Mouse (Mus musculus): Measurements from ENCODE around the gene Taar3. TPM values are rescaled to one million over a fixed set of nuclear protein-coding genes. Genes with fewer than 3 reads are reported as not detected.

The Taar3 gene
- polyA plus RNA-seq, 1 experiment from 2014 or later, result not detected

GRCm38 (mm10) chr10:23948026-23948425 lies 1.3 kb upstream of the Taar3 start:
- Histone ChIP-seq H3K4me2 (ENCODE audit: low read length) (no peak overlapping the region), H3K27ac (replicated peaks; ENCODE audit: low read depth, low read length) (no peak overlapping the region), H3K36me3 (ENCODE audit: control insufficient read depth, insufficient read depth, low read length) (no peaks in the 10 kb centered on the region), H3K4me3 (replicated peaks; ENCODE audit: low read depth, low read length) (no peak overlapping the region), H3K9me3 (ENCODE audit: control insufficient read depth, low read length) (no peaks in the 10 kb centered on the region), H3K9ac (replicated peaks; ENCODE audit: low read length) (no peak overlapping the region), H3K27me3 (ENCODE audit: control insufficient read depth, insufficient read depth, low read length) (no peaks in the 10 kb centered on the region), H3K4me1 (ENCODE audit: control insufficient read depth, insufficient read depth, low read length) (no peaks in the 10 kb centered on the region)
- DNase-seq (peak; percentile 13), ATAC-seq (ENCODE audit: low FRiP score, low TSS enrichment) (no peak)
- 62% methylated on average over 7 of the region's 7 CpGs for WGBS

- Histone ChIP-seq H3K27me3 (ENCODE audit: control insufficient read depth, insufficient read depth, low read length) (no peaks in the 10 kb centered on the region), H3K4me3 (replicated peaks; ENCODE audit: low read depth, low read length) (no peak overlapping the region), H3K4me1 (ENCODE audit: control insufficient read depth, insufficient read depth, low read length) (no peaks in the 10 kb centered on the region), H3K36me3 (ENCODE audit: control insufficient read depth, insufficient read depth, low read length) (no peaks in the 10 kb centered on the region), H3K27ac (replicated peaks; ENCODE audit: low read depth, low read length) (no peak overlapping the region), H3K9me3 (ENCODE audit: control insufficient read depth, low read length) (no peaks in the 10 kb centered on the region), H3K9ac (replicated peaks; ENCODE audit: low read length) (no peak overlapping the region), H3K4me2 (ENCODE audit: low read length) (no peak overlapping the region)
- ATAC-seq (ENCODE audit: low FRiP score, low TSS enrichment) (no peak), DNase-seq (no peak)
- WGBS, result 94% methylated on average over 6 of the region's 6 CpGs
These were observed 2.4 kb downstream of the Taar3 start for GRCm38 (mm10) chr10:23951714-23952113.

DNA sequence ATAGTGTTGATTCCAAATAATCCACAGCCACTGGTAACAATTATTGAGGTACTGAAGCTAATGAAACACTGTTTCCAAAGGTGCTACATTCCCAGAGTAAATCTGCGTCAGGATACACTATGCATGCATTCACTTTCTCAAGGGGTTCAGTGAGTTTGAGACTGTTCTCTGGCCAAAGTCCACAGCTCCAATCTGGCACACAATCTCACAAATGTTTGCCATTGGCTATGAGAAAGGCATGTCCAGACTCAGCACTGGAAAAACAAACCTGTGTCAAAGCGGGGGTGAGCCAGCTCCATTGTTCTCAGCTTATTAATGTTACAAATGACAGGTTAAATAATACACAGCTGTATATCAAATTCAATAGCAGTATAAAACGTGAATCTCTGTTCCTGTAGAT lies 9.7 kb downstream of the Taar3 start:
- Histone ChIP-seq H3K9me3 (ENCODE audit: control insufficient read depth, low read length) (no peaks in the 10 kb centered on the region), H3K4me1 (ENCODE audit: control insufficient read depth, insufficient read depth, low read length) (no peaks in the 10 kb centered on the region), H3K27ac (replicated peaks; ENCODE audit: low read depth, low read length) (no peak overlapping the region), H3K9ac (replicated peaks; ENCODE audit: low read length) (no peak overlapping the region), H3K4me3 (replicated peaks; ENCODE audit: low read depth, low read length) (no peak overlapping the region), H3K36me3 (ENCODE audit: control insufficient read depth, insufficient read depth, low read length) (no peaks in the 10 kb centered on the region), H3K4me2 (ENCODE audit: low read length) (no peak overlapping the region), H3K27me3 (ENCODE audit: control insufficient read depth, insufficient read depth, low read length) (no peaks in the 10 kb centered on the region)
- ATAC-seq (ENCODE audit: low FRiP score, low TSS enrichment), result no peak
- 71% methylated on average over 3 of the region's 3 CpGs for WGBS
- no peak for DNase-seq

DNA sequence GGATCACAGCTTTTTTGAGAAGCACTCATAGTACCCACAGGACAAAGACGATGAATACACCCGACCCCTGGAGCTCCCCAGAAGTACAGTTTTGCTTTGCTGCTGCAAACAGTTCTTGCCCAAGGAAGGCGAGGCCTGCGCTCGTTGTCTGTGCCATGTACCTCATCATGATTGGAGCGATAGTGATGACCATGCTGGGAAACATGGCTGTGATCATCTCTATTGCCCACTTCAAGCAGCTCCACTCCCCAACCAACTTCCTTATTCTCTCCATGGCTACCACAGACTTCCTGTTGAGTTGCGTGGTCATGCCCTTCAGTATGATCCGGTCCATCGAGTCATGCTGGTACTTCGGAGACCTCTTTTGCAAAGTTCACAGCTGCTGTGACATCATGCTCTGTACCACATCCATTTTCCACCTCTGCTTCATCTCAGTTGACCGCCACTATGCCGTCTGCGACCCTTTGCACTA lies 11.1 kb downstream of the Taar3 start, which contains the start of gene Taar4:
Gene Taar4 (plus strand): TSS at position 51 of the 472 bp plus-strand sequence.
- Histone ChIP-seq H3K4me1 (ENCODE audit: control insufficient read depth, insufficient read depth, low read length) (no peaks in the 10 kb centered on the region), H3K27me3 (ENCODE audit: control insufficient read depth, insufficient read depth, low read length) (no peaks in the 10 kb centered on the region), H3K4me3 (replicated peaks; ENCODE audit: low read depth, low read length) (no peak within 1 kb of the TSS), H3K9ac (replicated peaks; ENCODE audit: low read length) (no peak within 1 kb of the TSS), H3K36me3 (ENCODE audit: control insufficient read depth, insufficient read depth, low read length) (no peaks in the 10 kb centered on the region), H3K4me2 (ENCODE audit: low read length) (no peak within 1 kb of the TSS), H3K9me3 (ENCODE audit: control insufficient read depth, low read length) (no peaks in the 10 kb centered on the region), H3K27ac (replicated peaks; ENCODE audit: low read depth, low read length) (no peak within 1 kb of the TSS)
- ATAC-seq (ENCODE audit: low FRiP score, low TSS enrichment) (no peak), DNase-seq (no peak)
- 96% methylated on average over 13 of the region's 13 CpGs for WGBS

DNA sequence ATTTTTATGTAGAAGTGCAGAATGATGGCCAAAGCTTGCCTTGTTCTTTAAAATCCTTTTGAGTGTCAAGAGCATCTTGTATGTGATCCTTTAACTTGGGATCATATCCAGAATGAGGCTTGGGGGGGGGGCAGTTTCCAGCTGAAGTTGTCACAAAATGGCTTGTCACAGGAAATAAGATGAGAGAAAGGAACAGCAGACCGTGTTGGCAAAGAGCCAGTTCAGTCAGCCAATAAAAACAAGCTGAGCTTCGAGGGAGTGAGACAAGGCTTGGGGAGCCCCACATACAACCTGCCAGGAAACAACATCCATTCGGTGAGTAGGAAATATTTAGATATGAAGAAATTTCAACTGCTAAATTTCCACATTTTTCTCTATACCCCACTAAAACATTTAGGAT lies 14.1 kb downstream of the Taar3 start:
- Histone ChIP-seq H3K4me3 (replicated peaks; ENCODE audit: low read depth, low read length) (no peak overlapping the region), H3K27ac (replicated peaks; ENCODE audit: low read depth, low read length) (no peak overlapping the region), H3K4me2 (ENCODE audit: low read length) (no peak overlapping the region), H3K36me3 (ENCODE audit: control insufficient read depth, insufficient read depth, low read length) (no peaks in the 10 kb centered on the region), H3K9me3 (ENCODE audit: control insufficient read depth, low read length) (no peaks in the 10 kb centered on the region), H3K4me1 (ENCODE audit: control insufficient read depth, insufficient read depth, low read length) (no peaks in the 10 kb centered on the region), H3K27me3 (ENCODE audit: control insufficient read depth, insufficient read depth, low read length) (no peaks in the 10 kb centered on the region), H3K9ac (replicated peaks; ENCODE audit: low read length) (no peak overlapping the region)
- no peak for ATAC-seq (ENCODE audit: low FRiP score, low TSS enrichment)
- peak; percentile 19 for DNase-seq
- WGBS, result 51% methylated on average over 3 of the region's 3 CpGs

GRCm38 (mm10) chr10:23964921-23965610 lies 15.7 kb downstream of the Taar3 start:
- H3K4me1 ChIP-seq (ENCODE audit: control insufficient read depth, insufficient read depth, low read length), result no peaks in the 10 kb centered on the region
- no peak overlapping the region for H3K4me2 ChIP-seq (ENCODE audit: low read length)
- ATAC-seq (ENCODE audit: low FRiP score, low TSS enrichment) (no peak), DNase-seq (no peak)
- H3K36me3 ChIP-seq (ENCODE audit: control insufficient read depth, insufficient read depth, low read length), result no peaks in the 10 kb centered on the region
- H3K9me3 ChIP-seq (ENCODE audit: control insufficient read depth, low read length), result no peaks in the 10 kb centered on the region
- H3K4me3 ChIP-seq (replicated peaks; ENCODE audit: low read depth, low read length), result no peak overlapping the region
- H3K27ac ChIP-seq (replicated peaks; ENCODE audit: low read depth, low read length), result no peak overlapping the region
- 92% methylated on average over 6 of the region's 6 CpGs for WGBS
- no peaks in the 10 kb centered on the region for H3K27me3 ChIP-seq (ENCODE audit: control insufficient read depth, insufficient read depth, low read length)
- no peak overlapping the region for H3K9ac ChIP-seq (replicated peaks; ENCODE audit: low read length)

DNA sequence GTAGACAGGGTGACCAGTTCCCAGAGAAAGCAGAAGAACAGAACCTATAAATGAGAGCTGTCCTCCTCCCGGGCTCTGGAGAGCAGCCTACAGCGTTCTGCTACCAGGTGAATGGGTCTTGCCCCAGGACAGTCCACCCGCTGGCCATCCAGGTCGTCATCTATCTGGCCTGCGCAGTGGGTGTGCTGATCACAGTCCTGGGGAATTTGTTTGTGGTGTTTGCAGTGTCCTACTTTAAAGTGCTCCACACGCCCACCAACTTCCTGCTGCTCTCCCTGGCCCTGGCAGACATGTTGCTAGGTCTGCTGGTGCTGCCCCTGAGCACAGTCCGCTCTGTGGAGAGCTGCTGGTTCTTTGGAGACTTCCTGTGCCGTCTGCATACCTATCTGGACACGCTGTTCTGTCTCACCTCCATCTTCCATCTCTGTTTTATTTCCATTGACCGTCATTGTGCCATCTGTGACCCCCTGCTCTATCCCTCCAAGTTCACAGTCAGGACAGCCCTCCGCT lies 21.4 kb downstream of the Taar3 start, which contains the start of gene Taar5:
Gene Taar5 (plus strand): TSS at position 51 of the 510 bp plus-strand sequence.
- no peak within 1 kb of the TSS for H3K4me3 ChIP-seq (replicated peaks; ENCODE audit: low read depth, low read length)
- no peaks in the 10 kb centered on the region for H3K9me3 ChIP-seq (ENCODE audit: control insufficient read depth, low read length)
- no peaks in the 10 kb centered on the region for H3K36me3 ChIP-seq (ENCODE audit: control insufficient read depth, insufficient read depth, low read length)
- DNase-seq (no peak), ATAC-seq (ENCODE audit: low FRiP score, low TSS enrichment) (no peak)
- 91% methylated on average over 11 of the region's 11 CpGs for WGBS
- H3K27ac ChIP-seq (replicated peaks; ENCODE audit: low read depth, low read length), result no peak within 1 kb of the TSS
- no peaks in the 10 kb centered on the region for H3K4me1 ChIP-seq (ENCODE audit: control insufficient read depth, insufficient read depth, low read length)
- no peaks in the 10 kb centered on the region for H3K27me3 ChIP-seq (ENCODE audit: control insufficient read depth, insufficient read depth, low read length)
- no peak within 1 kb of the TSS for H3K9ac ChIP-seq (replicated peaks; ENCODE audit: low read length)
- H3K4me2 ChIP-seq (ENCODE audit: low read length), result no peak within 1 kb of the TSS

DNA sequence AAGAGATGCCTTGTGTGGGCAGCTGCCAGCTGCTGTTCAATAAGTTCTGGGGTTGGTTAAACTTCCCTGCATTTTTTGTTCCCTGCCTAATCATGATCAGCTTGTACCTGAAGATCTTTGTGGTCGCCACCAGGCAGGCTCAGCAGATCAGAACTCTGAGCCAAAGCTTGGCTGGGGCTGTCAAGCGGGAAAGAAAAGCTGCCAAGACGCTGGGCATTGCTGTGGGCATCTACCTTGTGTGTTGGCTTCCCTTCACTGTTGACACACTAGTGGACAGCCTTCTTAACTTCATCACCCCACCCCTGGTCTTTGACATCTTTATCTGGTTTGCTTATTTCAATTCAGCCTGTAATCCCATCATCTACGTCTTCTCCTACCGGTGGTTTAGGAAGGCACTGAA lies 21.9 kb downstream of the Taar3 start:
- Histone ChIP-seq H3K27ac (replicated peaks; ENCODE audit: low read depth, low read length) (no peak overlapping the region), H3K4me3 (replicated peaks; ENCODE audit: low read depth, low read length) (no peak overlapping the region), H3K4me1 (ENCODE audit: control insufficient read depth, insufficient read depth, low read length) (no peaks in the 10 kb centered on the region), H3K27me3 (ENCODE audit: control insufficient read depth, insufficient read depth, low read length) (no peaks in the 10 kb centered on the region), H3K36me3 (ENCODE audit: control insufficient read depth, insufficient read depth, low read length) (no peaks in the 10 kb centered on the region), H3K9ac (replicated peaks; ENCODE audit: low read length) (no peak overlapping the region), H3K9me3 (ENCODE audit: control insufficient read depth, low read length) (no peaks in the 10 kb centered on the region), H3K4me2 (ENCODE audit: low read length) (no peak overlapping the region)
- no peak for ATAC-seq (ENCODE audit: low FRiP score, low TSS enrichment)
- DNase-seq, result no peak
- WGBS, result 71% methylated on average over 5 of the region's 5 CpGs

- Histone ChIP-seq H3K9ac (replicated peaks; ENCODE audit: low read length) (no peak overlapping the region), H3K4me2 (ENCODE audit: low read length) (no peak overlapping the region), H3K9me3 (ENCODE audit: control insufficient read depth, low read length) (no peaks in the 10 kb centered on the region), H3K27me3 (ENCODE audit: control insufficient read depth, insufficient read depth, low read length) (no peaks in the 10 kb centered on the region), H3K36me3 (ENCODE audit: control insufficient read depth, insufficient read depth, low read length) (no peaks in the 10 kb centered on the region), H3K27ac (replicated peaks; ENCODE audit: low read depth, low read length) (no peak overlapping the region), H3K4me1 (ENCODE audit: control insufficient read depth, insufficient read depth, low read length) (no peaks in the 10 kb centered on the region), H3K4me3 (replicated peaks; ENCODE audit: low read depth, low read length) (no peak overlapping the region)
- ATAC-seq (ENCODE audit: low FRiP score, low TSS enrichment), result no peak
- WGBS, result 39% methylated on average over 4 of the region's 4 CpGs
- no peak for DNase-seq
These were observed 28.6 kb downstream of the Taar3 start for GRCm38 (mm10) chr10:23977958-23978357.
